Mouse (Mus musculus) activated CD4-positive, CD25-positive, alpha-beta regulatory T cell, adult 4 months (primary cell): Measurements from ENCODE around the gene Donson. TPM values are rescaled to one million over a fixed set of nuclear protein-coding genes. Genes with fewer than 3 reads are reported as not detected.
A peak's percentile ranks its signal among the peaks of the same experiment; 100 is the strongest.

Experiments used
- ATAC-seq: one replicate; pipeline ENCODE4 v1.8.0; 2017
- polyA plus RNA-seq, 2 experiments: library from polyadenylated mRNA; unstranded; fragments of 100-300 nt; shearing (Covaris generic); gene quantifications; one replicate each; pipeline ENCODE4 v1.2.1; 2017

Gene Donson
- polyA plus RNA-seq, result 10 to 100 TPM; 12.0 to 27.2 TPM

DNA sequence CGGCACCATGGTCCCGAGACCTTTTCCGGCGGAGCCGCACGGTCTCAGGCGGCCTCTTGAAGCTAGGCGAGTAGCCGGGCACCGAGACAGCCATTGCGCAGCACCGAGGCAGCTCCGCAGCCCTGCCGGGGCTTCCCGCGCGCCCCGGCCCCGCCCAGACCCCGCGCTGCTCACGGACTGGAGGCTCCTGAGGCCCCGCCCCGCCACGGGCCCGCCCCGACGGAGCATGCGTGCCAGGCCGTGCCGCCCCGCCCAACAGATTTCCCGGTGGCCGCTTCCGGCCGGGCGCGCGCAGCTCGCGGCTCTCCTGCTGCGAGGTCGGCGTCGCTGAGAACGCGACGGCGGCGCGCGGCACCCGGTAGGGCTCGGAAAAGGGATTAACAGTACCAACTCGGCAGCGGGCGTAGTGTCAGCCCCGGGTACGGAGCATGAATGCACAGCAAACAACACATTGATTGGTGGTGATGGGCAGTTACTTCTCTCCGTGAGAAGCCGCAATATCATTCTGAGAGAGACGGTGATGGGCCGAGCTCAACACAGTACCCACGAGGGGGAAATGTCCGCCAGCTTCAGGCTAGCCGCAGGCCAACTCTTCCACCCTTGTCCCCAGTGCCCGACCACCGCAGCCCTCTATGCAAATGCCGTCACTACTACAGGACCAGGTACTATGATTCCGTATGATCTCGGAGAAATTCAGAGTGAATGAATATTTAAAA, at the start of gene Donson:
Gene Donson (minus strand): TSS at position 152 of the 716 bp plus-strand sequence.
- peak; percentile 59 for ATAC-seq

DNA sequence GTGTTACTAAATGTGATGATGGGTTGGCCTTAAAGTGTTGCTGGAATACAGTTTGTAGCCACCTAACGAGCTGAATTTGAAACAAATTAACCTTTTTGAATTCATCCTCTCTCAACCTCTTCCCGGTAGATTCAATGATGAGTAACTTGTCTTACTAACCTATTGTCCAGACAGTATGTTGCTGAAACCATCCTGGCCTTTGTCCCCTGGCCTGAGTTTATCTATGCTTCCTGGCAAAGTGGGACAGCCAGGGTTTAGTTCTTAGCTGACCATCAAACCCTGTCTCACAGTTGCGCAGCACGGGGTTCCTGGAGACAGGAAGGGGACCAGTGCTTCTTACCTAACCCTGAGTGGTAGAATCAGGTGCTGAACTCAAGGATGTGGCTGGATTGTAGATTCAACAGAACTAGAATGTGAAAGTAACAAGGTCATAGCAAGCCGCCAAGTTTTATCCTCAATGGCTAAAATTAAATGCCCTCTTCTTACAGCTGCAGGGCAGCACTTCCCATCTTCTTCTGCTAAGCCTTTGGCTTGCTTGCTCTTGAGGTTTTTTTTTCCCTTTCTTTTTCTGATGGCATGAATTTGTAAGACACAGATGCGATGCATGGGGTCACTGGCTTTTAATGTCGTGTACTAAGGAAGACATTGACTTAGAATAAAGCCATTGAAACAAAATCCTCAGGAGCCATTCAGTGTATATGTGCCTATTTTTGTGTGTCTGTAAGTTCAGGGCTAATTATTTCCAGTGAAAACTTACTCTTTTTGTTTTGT, 47.7 kb upstream of the Donson start:
- ATAC-seq, result no peak

DNA sequence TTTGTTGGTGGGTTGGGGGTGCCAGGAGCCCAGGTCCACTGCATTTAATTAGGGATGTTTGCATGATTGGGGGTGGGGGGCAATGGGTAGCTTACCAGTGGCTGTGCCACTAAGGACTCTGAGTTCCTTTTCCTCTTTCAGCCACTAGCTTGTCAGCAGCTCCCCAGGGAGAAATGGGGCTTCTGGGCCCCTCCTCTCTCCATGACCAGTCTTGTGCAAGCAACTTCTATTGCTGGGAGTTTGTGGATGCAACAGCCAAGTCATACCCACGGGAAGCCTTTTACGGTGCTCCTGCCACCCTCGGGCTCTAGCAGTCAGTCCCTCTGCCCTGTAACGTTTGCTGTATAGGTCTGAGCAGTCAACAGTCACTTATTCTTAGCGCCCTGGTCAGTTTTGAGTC, 46.2 kb upstream of the Donson start:
- ATAC-seq, result no peak

DNA sequence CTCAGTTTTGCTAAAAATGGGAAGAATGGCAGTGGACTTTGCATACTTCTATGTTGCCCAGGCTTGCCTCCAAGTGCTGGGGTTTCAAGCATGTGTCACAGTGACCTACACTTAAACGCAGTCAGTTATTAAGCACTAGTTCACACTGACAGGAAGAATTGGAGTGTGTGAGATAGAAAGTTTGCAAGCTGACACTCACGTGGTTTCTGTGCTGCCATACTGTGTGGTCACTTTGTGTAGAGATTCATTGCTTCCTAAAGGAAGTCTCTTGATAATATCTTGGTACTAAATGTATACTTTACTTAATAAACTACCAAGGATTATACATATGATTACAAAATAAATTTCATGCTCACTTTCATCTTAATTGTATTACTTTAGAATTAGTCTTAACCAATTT, 44.2 kb upstream of the Donson start:
- no peak for ATAC-seq

DNA sequence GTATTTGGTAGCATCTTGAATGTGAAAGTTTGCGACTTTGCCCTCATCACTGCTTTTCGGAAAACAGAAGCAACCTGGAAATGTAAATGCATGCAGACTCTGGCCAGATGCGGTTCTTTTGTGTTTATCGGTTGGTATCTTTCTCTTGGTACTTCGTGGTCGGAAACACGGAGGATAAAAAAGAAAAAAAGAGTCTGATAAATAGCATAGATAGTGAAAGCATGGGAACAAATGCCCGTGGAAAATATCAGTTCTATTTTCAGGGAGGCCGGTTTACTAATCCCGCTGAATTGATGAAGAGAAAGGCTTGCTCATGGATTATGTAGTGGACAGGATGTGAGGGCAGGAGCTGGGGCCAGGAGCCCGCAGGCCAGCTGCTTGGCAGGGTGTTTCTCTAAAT, 41.9 kb upstream of the Donson start:
- no peak for ATAC-seq

DNA sequence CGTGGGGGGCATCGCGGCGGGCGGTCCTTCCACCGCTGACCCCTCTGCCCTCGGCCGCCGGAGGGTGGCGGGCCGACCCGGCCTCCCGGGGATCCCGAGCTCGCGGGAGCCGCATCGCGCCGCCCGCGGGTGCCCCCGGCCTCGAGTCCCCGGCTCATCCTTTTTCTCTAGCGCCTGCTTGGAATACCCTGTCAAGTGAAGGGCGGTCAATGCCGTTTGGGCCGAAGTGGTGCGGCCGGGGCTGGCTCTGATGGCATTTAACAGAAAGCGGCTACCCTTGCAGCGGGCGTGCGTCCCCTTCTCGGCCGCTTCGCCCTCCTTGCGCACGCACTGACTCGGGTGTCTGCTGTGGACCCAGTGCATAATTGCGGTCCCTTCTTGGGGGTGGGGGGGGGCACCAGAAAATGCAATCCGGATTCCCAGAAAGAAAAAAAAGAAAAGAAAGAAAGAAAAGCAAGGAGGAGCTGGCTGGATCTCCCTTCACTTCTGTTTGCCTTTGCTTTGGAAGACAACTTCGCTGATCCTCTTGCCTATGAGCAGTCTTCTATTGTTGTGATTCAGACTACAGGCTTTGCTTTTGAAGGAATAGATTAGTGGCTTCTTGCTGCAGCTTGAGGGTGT, 41.4 kb upstream of the Donson start:
- no peak for ATAC-seq

DNA sequence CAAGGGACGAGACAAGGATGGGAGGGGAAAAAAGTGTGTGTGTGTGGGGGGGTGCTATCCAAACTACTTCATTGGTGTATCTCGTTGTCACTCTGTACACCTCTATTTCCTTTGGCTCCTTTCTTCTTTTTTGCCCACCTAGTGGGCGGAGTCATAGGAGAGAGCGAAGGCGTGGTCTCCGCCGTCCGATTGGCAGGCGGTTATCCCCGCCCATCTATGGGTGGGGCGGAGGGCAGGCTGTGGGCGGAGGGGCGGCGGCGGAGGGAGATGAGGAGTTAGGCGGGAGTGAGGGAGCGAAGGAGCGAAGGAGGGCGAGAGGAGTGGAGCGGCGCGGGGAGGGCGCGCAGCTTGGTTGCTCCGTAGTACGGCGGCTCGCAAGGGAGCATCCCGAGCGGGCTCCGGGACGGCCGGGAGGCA, 40.5 kb upstream of the Donson start, which contains the start of gene Itsn1:
Gene Itsn1 (plus strand): TSS at position 216 of the 417 bp plus-strand sequence.
- peak; percentile 83 for ATAC-seq

DNA sequence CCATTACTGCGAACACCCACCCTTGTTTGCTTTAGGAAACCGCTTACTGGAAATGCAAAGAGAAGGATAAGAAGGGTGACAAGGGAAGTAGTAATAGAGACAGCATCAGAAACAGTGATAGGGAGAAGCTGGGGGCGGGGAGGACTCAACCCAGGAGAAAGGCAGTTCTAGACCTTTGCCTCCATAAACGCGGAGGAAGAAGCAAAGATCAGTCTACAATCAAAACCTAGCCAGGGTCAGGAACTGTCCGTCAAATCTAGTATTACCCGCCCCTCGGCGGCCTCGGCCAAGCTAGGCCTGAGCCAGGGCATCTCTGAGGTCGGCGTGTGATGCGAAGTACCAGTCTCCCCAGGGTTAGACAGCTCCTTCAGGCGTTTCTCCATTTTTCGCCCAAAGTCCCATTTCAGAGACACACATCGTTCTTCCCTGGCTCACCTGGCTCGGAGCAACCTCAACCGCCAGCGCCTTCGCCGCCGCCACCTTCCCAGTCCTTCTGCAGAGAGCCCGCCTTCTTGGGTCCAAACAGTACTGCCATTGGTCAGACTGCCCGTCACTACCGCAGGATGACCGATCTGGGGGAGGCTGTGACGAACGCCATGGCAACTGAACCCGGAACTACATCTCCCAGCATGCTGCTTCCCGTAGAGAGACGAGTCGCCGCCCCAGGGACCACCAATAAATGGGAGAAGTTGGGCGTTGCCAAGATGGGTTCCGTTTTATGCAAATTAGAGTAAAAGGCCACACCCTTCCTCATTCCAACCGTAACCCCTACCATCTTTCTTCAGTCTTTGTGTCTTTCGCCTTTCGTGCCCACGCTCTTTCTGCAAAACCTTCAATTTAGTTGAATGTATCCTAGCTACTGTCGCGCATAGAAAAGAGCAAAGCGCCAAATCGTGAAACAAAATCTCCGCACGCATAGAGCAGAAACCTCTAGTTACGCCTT, 39.8 kb upstream of the Donson start, which contains the start of gene Cryzl1:
Gene Cryzl1 (minus strand): TSS at position 853 of the 943 bp plus-strand sequence.
- ATAC-seq, result peak; percentile 84

DNA sequence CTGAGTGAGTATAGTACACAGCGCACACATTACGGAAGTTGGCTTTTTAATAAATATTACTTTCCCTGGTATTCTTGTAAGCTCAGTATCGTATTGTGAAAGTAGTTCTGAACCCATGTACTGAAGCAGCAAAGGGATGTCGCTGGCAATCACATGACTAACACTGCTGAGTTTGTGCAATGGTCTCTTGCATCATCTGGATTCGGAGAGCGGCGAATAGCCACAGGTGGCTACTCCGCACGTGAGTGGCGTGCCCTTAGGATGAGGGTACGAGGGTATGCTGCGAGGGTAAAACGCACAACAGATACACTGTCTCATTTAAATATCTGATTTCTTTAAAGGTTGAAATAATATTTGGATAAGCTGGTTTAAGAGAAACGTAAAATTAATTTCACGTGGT, 38.9 kb upstream of the Donson start:
- ATAC-seq, result no peak

DNA sequence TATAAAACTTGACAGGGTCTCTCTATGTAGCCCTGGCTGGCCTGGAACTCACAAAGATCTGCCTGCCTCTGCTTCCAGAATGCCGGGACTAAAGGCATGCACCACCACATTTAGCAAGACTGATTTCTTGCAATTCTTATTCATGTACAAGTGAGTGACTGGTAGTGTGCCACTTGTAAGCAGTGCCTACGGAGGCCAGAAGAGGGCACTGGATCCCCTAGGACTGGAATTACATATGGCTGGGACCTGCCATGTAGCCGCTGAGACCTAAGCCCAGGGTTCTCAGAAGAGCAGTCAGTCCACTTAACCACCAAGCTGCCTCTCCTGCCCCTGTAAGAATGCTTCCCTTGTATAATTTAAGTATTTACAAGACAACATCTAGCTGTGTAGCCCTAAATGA, 35.7 kb upstream of the Donson start:
- no peak for ATAC-seq

DNA sequence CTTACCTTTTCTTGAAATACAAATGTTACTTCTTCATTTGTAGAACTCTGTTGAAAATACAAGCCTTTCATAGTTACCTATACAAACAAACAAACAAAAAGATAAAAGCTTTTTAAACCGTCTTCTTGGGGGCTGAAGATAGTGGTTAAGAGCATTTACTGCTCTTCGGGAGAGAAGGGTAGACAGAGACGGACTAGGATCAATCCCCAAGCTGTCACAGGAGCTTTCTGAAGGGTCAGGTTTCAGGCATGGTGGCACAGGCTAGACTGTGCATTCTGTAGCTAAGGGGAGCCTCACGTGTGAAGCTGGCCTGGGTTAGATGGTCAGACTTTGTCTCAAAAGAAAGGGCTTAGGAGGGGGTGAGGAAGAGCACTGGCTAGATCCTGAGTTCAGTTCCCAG, 28.8 kb upstream of the Donson start:
- no peak for ATAC-seq

DNA sequence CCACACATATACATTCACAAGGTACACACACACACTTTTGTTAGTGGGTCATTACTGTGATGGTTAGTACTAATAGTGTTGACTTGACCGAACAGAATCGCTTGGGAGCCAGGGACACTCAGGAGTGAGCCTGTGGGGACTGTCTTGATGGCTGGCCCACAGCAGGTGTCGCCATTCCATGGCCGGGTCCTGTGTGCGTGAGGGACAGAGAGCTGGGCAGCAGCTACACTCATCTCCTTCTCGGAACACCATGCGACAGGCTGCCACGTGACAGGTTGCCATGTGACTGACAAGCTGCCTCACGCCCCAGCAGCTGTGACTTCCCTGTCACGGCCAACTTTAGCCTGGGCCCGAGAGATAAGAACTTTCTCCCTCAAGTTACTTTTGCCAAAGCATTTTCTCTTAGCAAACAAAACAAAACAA, 28.4 kb upstream of the Donson start:
- no peak for ATAC-seq

DNA sequence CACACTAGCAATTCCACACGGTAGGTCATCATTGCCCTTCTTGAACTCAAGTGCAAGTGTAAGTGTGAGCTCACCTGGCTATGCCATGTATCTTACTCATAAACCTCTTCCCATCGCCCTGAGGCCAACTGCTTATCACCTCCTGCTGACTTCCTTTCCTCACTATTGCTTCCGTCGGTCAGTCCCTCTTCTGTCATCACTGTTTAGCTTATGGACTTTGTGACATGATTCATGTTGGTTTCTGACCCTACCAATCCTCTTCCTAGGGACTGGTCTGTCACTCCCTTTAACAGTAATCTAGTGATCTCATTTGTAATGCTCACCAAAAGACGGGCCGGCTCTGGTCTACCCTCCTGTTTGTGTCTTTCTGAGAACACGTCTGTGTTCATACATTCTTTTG, 21.7 kb upstream of the Donson start:
- ATAC-seq, result no peak

DNA sequence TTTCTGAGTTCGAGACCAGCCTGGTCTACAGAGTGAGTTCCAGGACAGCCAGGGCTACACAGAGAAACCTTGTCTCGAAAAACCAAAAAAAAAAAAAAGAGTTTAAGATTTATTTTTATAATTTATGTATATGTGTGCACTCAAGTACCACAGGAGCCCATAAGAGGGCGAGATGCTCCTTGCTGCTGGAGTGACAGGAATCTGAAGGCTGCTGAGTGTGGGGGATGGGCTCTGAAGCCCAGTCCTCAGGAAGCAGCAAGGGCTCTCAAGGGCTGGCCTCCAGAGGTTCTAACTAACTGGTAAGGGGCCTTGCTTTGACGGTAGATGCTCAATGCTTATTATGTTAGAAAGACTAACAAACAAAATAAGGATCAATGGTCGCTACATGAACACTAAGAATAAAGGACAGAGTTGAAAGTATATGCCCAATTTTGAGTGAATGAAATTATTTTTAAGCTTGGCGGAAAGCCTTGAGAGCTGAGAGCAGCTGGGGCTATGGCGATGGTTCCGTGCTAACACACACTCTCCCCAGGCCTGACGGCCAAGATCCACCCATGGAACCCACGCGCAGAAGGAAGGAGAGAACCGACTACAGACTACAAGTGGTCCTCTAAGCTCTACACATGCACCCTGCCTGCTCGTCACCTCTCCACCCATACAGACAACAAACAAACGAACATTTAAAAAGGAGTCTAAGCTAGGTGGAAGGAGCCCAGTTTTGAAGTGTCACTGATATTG, 16.2 kb upstream of the Donson start:
- no peak for ATAC-seq

DNA sequence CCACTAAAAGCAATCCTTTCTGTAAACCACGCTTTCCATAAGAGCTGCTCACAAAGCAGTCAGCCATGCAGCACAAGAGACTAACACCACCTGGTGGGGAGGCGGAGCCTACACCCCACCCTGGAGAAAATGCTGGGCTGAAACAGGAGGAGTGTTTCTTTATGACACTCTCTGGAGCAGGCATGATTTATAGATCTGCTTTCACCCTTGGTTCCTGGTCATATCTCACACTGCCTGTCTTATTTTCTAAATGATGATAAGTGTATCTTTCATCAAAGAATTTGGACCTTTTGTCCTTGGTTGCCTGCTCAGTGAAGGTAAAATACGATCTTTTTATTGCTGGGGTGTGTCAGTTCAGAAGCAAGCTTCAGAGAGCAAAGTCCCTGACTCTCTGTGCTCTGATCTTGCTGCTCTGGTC, 14.2 kb upstream of the Donson start:
- no peak for ATAC-seq

DNA sequence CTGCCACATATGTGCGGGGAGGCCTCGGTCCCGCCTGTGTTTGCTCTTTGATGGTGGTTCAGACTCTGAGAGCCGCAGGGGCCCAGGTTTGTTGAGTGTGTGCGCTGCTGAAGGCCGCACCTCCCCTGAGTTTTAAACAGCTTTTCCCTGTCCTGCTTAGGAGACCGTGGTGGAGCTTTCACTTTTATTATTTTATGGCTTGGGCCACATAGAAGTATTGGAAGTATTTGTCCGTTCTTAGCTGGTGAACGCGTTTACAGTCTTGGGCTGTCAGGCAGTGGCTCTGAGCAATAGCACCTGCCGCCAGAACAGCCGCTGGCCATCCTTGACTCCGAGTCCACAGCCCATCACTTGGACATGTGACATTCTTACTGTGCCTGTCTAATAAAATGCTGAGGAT, 13.3 kb upstream of the Donson start:
- ATAC-seq, result no peak

DNA sequence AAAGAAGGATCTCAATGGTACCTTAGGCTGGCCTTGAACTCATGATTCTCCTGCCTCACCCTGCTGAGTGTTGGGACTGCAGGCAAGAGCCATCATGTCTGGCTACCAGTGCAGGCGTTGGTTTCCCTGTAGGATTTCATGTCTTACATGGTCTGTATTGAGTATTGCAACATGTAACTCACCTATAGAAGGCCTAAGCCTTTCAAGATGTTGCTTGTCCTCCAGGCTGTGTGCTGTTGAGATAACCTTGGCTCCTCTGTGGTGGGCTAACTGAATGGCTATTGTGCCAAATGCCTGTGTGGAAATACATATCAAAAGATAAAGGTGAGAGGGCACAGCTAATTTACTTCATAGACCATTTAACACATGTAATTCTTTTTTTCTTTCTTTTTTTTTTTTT, 10.4 kb upstream of the Donson start:
- no peak for ATAC-seq

DNA sequence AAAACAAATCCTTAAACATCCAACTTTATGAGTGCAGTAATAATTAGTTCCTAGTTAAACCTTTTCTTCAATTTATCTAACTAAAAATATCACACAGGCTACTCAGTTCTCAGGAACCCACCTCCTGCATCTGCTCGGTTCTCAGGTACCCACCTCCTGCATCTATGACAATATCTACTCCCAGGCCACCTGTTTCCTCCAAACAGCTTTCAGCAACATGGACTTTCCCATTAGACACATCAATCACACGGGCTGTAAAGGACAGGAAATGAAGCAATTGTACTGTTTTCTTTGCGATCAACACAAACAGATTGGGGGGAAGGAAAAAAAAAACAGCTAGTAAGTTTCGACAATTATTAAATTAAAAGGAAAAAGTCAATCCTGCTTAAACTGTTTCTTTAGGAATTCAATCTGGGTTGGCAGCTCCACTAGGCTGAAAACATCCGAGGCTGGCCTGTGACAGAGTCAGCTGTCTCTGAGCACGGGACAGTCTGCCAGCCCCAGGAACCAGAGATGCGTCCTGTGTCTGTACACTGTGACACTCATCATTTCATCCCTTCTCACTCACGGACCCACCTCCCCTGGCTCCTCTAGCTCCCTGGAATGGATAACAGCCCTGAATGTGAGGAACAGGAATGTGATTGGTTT, 6.7 kb upstream of the Donson start:
- ATAC-seq, result peak; percentile 19

DNA sequence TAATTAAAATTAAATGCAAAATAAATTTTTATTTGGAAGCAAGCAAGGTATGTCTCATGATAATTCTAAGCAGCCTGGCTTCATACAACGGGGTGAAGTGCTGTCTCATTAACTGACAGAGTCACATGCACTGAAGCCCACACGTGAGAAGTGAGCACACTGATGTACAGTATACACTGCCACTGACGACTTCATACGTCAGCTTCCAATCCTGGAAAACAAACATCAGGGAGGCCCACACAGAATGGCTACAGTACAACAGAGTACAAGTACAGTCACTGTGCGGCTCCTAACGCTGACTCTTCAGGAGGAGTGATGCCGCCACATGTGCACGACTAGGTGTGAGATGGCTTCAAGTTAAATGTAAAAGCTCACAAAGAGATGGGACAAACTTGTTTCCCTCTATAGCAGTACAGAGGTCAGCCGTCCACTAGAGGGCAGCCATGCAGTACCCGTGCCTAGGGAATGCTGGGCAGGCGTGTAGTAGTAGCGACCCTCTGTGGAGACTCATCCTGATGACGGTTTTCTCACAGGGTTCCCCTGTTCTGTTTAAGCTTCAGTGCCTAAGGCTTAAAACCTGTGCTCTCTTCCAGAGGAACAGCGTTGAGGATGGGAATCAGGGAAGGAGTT, 6.0 kb upstream of the Donson start:
- ATAC-seq, result peak; percentile 61

DNA sequence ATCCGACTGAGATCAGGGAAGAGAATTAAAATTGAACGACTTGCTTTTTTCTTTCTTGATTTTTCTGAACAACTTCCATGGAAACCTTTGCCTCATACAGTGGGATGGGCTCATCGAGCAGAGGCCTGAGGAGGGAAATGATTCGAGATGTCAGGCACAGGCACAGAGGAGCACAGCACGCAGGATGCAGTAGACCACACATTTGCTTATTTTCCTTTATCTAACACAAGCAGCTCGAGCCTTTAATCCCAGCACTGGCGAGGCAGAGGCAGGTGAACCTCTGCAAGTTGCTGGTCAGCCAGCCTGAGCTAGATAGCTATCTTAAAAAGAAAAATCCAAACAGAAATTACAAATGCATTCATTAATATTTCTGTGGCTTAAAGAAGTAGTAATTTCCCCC, 1.2 kb upstream of the Donson start:
- no peak for ATAC-seq
